Mouse (Mus musculus) heart, adult 11 months (tissue): ENCODE measurements around the gene Gm4141.
"Not testable (repeated sequence)": the region's sequence is repeated elsewhere in the genome, so short reads cannot be mapped to it uniquely, and the experiment has no call there.

ENCODE experiments used
- DNase-seq: peaks from one replicate; pipeline ENCODE4 v3.0.0; 2022

Gene Gm4141

GRCm38 (mm10) chr7:20576141-20576540, at the start of gene Gm4141:
Gene Gm4141, minus strand, starts transcription at chr7:20576241.
- DNase-seq, result not testable (repeated sequence)

DNA sequence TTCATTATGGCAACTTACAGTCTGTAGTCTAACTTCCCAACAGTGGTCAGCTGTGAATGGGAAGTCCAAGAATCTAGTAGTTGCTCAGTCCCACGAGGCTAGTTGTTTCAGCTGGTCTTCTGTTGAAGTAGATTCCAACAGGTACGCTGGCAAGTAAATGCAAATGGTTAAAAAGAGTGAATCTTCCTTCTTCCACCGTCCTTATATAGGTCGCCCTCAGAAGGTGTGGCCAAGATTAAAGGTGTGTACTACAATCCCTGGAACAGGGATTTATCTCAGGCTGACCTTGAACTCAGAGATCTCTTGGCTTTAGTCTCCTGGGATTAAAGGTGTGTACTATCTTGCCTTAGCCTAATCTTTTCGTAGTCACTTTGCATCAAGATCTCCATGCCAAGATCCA, 22.9 kb upstream of the Gm4141 start, which contains the start of gene Gm4513:
Gm4513 (minus strand) TSS at position 101 of the 400 bp plus-strand sequence.
- peak; percentile 59 for DNase-seq

- not testable (repeated sequence) for DNase-seq
These were observed 30.4 kb downstream of the Gm4141 start, which contains the start of gene Gm5726 for GRCm38 (mm10) chr7:20545657-20546056. Gene Gm5726, minus strand, starts transcription at chr7:20545757.

DNA sequence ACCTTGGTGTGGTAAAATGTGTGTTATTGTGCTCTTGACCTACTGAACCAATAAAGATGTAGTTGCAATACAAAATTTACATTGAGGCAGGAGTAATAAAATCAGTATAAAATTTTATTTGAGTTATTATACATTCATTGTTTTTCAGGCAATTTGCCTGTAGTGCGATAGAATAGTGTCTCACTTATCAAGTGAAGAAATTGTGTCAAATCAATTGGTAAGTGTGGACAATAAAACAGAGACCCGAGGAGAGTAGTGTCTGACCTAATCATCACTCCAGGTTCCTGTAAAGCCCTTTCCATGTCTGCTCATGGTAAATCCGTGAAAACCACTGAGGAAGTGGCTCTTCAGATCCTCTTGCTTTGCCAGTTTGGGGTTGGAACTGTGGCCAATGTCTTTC, 42.5 kb downstream of the Gm4141 start, which contains the start of gene Vmn1r104:
Vmn1r104 (plus strand) TSS at position 301 of the 400 bp plus-strand sequence.
- DNase-seq, result not testable (repeated sequence)
